Mouse (Mus musculus) right cerebral cortex, postnatal 25 days (tissue): ENCODE data around the gene Borcs6.

Source experiments
- DNase-seq: peaks from one replicate; pipeline ENCODE4 v3.0.0; 2022

The Borcs6 gene

DNA sequence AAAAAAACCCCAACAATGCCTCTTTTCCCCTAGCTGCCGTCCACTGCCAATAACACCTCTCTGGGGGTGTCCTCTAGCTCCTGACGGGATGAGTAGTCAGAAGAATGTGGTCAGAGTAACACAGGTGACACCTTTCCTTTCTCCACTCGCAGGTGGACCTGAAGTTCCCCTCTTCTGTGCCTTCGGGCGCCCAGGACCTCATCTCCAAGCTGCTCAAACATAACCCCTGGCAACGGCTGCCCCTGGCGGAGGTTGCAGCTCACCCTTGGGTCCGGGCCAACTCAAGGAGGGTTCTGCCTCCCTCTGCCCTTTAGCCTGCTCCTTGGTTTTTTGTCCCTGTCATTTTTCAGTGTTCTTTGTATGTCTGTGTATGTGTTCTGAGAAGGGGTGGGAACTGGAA, 8.8 kb upstream of the Borcs6 start:
- DNase-seq: no peak

- DNase-seq: no peak
These were observed 7.7 kb upstream of the Borcs6 start for GRCm38 (mm10) chr11:69051771-69052170.

DNA sequence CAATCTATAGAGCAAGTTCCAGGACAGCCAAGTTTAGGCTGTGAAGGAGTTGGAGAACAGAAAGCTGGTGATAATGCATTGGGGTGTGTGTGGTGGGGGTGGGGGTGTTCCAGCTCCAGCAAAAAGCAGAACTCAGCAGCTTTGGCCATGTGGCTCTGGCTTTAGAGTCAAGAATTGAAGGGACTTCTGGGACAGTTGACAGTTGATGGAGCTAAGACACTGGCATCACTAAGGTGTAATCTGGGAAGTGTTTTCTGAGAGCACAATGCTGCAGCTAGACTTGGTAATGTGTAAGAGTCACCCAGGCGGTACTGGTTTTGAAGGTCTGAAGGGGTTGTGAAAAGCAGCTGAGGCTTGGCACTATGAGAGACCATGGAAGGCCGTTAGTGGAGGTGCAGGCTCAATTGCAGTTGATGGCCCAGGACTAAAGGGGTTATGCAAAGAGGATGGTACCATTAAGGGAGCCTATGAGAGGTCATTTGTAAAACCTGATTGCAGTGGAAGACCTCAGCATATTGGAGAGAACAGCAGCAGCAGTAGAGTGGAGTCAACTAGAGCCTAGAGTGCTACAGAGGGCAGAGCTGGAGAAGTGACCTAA, 6.6 kb upstream of the Borcs6 start:
- no peak for DNase-seq

GRCm38 (mm10) chr11:69053848-69054247, 5.7 kb upstream of the Borcs6 start:
- no peak for DNase-seq

DNA sequence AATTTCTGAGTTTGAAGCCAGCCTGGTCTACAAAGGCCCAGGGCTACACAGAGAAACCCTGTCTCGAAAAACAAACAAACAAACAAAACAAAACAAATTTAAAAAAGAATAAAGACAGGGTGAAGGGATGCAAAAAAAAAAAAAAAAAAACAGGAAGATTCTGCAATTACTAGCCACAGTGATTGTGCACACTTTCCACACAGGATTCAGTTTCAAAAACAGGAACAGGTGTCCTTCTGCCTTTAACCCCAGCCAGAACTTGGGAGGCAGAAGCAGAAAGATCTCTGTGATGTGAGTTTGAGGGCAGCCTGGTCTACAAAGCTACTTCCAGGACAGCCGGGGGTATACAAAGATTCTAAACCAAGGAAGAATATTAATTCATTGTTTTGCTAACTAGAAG, 1.3 kb upstream of the Borcs6 start:
- no peak for DNase-seq

DNA sequence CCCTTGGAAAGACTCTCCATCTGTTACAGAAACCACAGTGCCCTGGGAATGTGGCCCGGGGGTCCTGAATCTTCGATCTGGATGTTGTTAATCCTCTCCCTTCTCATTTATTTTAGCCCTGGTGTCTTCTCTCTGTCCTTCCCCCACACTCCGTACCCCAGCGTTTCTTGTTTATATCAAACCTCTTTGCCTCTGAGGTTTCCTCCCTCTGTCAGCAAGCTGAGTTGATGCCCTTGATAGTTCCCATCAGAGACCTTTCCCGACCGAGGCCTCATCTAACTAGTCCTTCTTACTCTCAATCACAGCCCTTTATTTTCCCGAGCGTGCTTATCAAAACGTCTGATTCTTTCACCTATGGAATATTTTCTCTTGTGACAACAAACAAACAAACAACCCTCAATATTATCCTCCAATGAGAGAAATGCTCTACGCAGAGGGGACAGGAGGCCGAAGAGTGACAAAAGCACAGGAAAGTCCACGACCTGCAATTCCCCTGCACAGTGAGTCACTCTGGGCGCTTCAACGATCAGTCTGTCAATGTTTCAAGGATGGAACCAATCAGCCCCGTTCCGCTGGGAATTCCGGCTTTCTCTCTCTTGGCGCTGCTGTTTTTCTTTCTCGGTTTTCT, 674 bp upstream of the Borcs6 start:
- no peak for DNase-seq

DNA sequence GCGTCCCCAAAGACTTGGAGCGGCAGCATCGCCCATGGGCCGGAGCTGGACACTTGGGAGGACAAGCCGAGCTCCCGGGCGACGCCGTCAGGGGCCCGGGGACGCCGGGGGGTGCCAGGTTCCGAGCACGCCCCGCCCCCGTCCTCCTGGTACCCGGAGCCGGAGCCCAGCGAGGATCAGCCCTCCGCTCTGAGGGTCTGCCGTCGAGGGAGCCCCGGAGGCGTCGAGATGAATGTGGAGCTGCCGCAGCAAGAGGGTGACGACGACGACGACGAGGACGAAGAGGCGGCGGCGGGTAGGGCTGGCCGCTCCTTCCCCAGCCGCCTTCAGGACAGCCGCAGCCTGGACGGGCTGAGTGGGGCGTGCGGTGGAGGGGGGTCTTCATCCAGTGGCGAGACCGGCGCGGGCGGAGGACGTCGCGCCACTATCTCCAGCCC, 476 bp downstream of the Borcs6 start:
- DNase-seq: no peak

DNA sequence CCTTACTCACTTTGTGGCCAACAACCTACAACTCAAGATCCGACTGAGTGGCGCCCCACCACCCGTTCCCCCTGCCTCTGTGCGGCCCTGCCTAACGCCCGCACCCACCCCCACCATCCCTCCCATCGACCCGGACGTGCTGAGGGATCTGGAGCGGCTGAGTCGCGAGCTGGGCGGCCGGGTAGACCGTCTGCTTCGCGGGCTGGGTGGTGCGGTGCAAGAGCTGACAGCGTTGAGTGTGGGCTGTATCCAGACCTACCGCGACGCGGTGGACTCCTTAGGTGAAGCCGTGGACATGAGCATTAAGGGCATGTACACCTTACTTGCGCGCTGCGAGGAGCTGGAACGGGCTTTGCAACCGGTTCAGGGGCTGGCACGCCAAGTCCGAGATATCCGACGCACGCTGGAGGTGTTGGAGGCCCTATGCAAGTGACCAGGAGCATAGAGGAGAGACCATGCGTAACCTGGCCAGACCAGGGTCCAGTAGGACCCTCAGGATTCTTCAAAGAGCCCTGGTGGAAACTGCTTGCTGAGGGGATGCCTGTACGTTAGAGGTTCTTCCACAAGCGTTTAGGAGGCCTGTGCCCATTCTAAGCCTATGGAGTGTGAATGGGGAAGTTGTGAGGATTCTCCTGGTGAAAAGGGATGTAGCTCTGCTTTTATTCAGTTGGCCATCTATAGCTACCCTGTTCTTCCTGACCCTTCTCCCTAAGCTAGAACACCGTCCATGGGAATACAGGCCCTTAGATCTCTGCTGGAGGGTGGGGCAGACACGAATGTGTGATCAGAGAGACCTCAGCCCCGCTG, 1.1 kb downstream of the Borcs6 start:
- peak; percentile 32 for DNase-seq

DNA sequence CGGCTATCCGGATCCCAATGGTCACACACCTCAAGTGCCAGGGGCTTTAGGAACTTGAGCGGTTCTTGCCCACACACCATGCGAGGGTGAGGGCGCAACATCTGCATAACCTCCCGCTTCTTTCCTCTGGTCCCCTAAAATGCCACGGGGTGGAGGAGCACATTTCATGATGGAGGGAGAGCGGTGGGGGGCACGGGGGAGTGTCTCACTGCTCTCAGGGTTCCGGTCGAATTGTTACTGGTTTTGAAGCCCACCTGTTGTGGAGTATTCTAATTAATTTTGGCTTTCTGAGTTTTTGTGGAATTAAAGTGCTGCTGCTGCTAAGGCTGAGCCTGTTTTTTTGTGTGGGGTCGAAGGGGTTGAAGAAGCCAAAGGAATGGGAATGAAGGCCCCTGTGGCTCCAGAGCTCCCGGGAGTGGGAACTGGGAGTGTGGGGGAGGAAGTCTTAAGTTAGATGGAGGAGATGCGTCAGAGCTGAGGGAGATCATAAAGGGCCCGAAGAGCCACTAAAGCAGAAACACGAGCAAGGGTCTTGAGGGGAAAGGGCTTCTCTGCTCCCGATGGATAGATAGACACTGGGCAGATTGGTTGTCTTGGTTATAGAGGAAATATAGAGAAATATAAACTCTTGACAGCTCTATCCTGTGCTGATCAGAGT, 1.9 kb downstream of the Borcs6 start:
- DNase-seq: no peak

GRCm38 (mm10) chr11:69062194-69062760, 2.8 kb downstream of the Borcs6 start:
- DNase-seq: peak; percentile 47

- peak; percentile 91 for DNase-seq
These were observed 3.3 kb downstream of the Borcs6 start for GRCm38 (mm10) chr11:69062761-69063224.

GRCm38 (mm10) chr11:69063413-69064201, 4.1 kb downstream of the Borcs6 start:
- peak; percentile 69 for DNase-seq

- no peak for DNase-seq
These were observed 5.0 kb downstream of the Borcs6 start for GRCm38 (mm10) chr11:69064259-69065133.

DNA sequence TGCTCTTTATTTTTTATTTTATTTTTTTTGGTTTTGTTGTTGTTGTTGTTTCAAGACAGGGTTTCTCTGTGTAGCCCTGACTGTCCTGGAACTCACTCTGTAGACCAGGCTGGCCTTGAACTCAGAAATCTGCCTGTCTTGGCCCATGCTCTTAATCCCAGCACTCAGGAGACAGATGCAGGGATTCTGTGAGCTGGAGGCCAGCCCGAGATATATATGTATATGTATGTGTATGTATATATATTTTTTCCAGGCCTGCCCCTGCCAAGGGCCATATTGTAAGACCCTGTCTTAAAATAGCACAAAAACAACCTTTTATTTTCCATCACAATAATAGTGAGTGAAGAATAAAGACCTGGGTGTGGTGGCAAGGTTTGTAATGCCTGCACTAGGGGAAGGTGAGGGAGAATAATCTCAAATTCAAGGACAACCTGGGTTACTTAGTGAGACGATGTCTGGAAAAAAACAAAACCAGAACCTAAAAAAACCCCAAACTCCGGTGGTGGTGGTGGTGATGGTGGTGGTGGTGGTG, 5.9 kb downstream of the Borcs6 start:
- no peak for DNase-seq

DNA sequence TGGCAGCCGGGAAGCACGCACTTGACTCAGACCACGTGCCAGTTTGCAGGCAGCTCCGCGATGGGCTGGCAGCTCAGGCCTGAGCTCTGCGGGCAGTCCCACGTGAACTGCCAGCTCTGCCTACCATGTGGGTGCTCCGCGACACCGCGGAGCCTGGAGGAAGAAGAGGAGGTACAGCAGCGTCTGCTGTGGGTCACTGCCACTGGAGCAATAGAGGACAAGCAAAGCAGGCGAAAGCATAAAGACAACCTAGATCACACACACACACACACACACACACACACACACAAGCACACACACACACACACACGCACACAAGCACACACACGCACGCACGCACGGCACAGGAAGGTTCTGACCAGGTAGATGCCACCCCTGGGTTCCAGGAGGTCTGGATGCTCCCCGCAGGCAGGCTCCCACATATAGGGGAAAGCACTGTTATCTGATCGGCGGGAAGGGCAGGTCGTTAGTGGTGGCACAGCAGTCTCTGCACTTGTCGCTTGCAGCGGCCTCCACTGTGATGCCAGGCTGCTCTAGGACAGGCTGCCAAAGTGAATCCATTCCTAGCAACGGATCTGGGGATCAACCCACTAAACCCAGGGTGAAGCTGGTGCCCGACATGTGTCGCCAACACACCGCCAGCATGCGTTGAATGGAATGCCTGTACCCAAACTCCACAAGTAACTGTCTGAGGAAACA, 6.8 kb downstream of the Borcs6 start:
- DNase-seq: peak; percentile 57

GRCm38 (mm10) chr11:69066956-69067355, 7.4 kb downstream of the Borcs6 start:
- DNase-seq: peak; percentile 85

DNA sequence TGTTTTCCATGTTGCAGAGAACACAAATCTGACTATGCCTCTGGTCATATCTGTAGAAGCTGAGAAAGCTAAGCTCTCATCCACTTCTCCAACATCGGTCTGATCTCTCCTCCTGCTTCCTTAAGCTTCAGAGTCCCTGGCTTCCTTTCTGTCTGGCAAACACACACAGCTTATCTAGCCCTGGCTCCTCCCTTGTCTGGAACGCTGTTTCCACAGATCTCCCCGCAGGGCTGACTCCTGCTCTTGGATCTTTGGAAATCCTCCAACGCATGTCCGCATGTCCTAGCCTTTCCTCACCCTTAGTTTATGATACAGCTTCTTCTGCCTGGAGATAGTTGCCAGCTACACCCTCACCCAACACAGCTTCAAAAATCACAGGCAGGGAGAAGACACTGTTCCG, 8.1 kb downstream of the Borcs6 start:
- DNase-seq: no peak

GRCm38 (mm10) chr11:69070093-69070492, 10.6 kb downstream of the Borcs6 start:
- no peak for DNase-seq

GRCm38 (mm10) chr11:69070590-69071222, 11.2 kb downstream of the Borcs6 start, which contains the start of gene Tmem107:
TSS of gene Tmem107 (plus strand) at chr11:69070806.
- peak; percentile 94 for DNase-seq

- DNase-seq: no peak
These were observed 11.7 kb downstream of the Borcs6 start for GRCm38 (mm10) chr11:69071262-69071661.
